Mouse (Mus musculus) cerebellum, adult 2 months (tissue): ENCODE measurements around the gene Alg14.

Experiments used
- CTCF ChIP-seq: fragments of 200-500 bp; IDR thresholded peaks from 2 replicates; pipeline ENCODE4 v1.5.1; 2011; ENCODE audit warnings: low read depth, mild to moderate bottlenecking, control low read depth, low read length, moderate library complexity, borderline replicate concordance; ENCODE audit not compliant: insufficient read depth
- POLR2A ChIP-seq: fragments of 200-500 bp; IDR thresholded peaks from 2 replicates; pipeline ENCODE4 v1.6.1; 2011; ENCODE audit warnings: low read length, control low read depth, borderline replicate concordance; ENCODE audit not compliant: insufficient read depth

DNA sequence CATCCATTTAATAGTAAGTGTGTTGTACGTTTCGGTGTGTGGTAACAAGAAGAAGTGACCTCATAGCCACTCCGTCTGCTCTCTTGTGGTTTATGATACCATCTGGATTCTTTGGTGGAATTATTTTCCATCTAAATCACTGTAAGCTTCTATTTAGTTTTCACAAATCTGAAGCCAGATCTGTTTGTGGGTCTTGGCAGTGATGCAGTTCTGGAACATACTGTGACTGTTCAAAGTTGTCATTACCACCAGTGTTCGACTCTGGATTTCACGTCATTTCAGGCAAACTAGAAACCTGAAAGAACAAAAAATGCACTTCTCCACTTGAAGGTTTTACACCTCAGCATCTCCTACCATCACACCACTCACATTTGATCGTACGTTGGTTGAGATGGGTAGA lies 23.9 kb downstream of the Alg14 start:
- TF ChIP-seq CTCF (no peak), POLR2A (no peak)
